Mouse (Mus musculus): ENCODE measurements around the gene Esf1. TPM values are rescaled to one million over a fixed set of nuclear protein-coding genes. Genes with fewer than 3 reads are reported as not detected.

The Esf1 gene
- total and polyA plus RNA-seq, 3 experiments: 27.3 to 73.2 (median 41.8) TPM

DNA sequence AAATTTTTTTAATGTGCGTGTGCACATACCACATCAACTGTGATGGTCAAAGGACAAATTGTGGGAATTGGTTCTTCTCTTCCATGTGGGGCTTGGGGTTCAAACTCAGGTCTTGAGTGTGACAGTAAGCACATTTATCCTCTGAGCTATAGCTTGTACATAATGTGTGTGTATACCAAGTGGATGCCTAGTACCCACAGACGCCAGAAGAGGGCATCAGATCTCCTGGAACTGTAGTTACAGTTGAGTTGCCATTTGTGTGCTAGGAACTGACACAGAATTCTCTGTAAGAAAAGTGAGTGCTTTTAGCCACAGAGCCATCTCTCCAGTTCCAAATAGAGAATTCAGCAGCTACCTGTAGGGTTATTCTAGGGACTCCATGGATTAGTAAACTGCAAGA lies 44.8 kb downstream of the Esf1 start:
- DNase-seq (ENCODE audit: extremely low read depth): peak; percentile 32

GRCm38 (mm10) chr2:140113851-140114250 lies 56.5 kb downstream of the Esf1 start:
- H3K36me3 ChIP-seq (replicated peaks in 1 of 2; ENCODE audit: control insufficient read depth in 1 of 2, insufficient read depth in 1 of 2, low read length in 1 of 2): peaks cover 0 to 2% of the 10 kb centered on the region in 2 experiments
- TF ChIP-seq POLR2A (IDR thresholded peaks at IDR 0.05; ENCODE audit: low read depth, low read length): no peak
- TF ChIP-seq MYC (IDR thresholded peaks at IDR 0.05; ENCODE audit: low read depth, low read length): no peak
- no peak for TF ChIP-seq PAX5 (IDR thresholded peaks at IDR 0.05; ENCODE audit: low read length)
- TF ChIP-seq UBTF (IDR thresholded peaks at IDR 0.05; ENCODE audit: low read depth, low read length): no peak
- no peak for TF ChIP-seq MAZ (IDR thresholded peaks at IDR 0.05; ENCODE audit: low read depth, low read length)
- no peak for TF ChIP-seq ZNF384 (IDR thresholded peaks at IDR 0.05; ENCODE audit: low read depth, low read length)
- no peak for TF ChIP-seq TBP (conservative IDR thresholded peaks at IDR 0.05; ENCODE audit: low read depth, low read length)
- TF ChIP-seq BHLHE40 (IDR thresholded peaks at IDR 0.05; ENCODE audit: low read depth, low read length): no peak
- no peak for TF ChIP-seq TCF12 (IDR thresholded peaks at IDR 0.05; ENCODE audit: low read depth, low read length)
- TF ChIP-seq CHD1 (IDR thresholded peaks at IDR 0.05; ENCODE audit: low read depth, low read length): no peak
- dilution Hi-C loops (cut with MboI; ENCODE audit: extremely low pct_ligation_motif_present, extremely low pct_unique_long_range_greater_than_20kb, low sequenced_read_pairs): no loop called here

More for the DNA sequence above, 44.8 kb downstream of the Esf1 start:
- Histone ChIP-seq H3K79me2 (replicated peaks; ENCODE audit: control insufficient read depth, extremely low read depth, insufficient read depth, poor library complexity, severe bottlenecking) (no peaks in the 10 kb centered on the region), H3K36me3 (replicated peaks in 1 of 2; ENCODE audit: control insufficient read depth in 1 of 2, insufficient read depth in 1 of 2, low read length in 1 of 2) (peaks cover 61 to 93% of the 10 kb centered on the region in 2 experiments), H3K9me3 (replicated peaks; ENCODE audit: low read length) (no peaks in the 10 kb centered on the region), H3K4me3 (replicated peaks in 1 of 3; ENCODE audit: low read depth in 2 of 3, low read length in 2 of 3, poor library complexity in 1 of 3) (no peak overlapping the region), H3K9ac (ENCODE audit: insufficient read depth, low read depth) (no peak overlapping the region), H3K4me1 (ENCODE audit: control insufficient read depth in 1 of 2, insufficient read depth in 2 of 2) (no peaks in the 10 kb centered on the region), H3K27ac (ENCODE audit: insufficient read depth, low read depth) (no peak overlapping the region), H3K27me3 (replicated peaks) (no peaks in the 10 kb centered on the region), H3K4me2 (ENCODE audit: insufficient read depth, low read depth, poor library complexity, severe bottlenecking) (no peak overlapping the region)
- in situ Hi-C loops (cut with MboI; ENCODE audit: low pct_ligation_motif_present, low pct_unique_long_range_greater_than_20kb, low sequenced_read_pairs): no loop called here
- TF ChIP-seq MXI1 (IDR thresholded peaks at IDR 0.05; ENCODE audit: low read depth, low read length): no peak
- TF ChIP-seq CTCF (conservative IDR thresholded peaks at IDR 0.05 in 1 of 2, IDR thresholded peaks at IDR 0.05 in 1 of 2; ENCODE audit: low read depth in 2 of 2, low read length in 2 of 2): peak in 1 of 2 experiments; percentile 32; a peak in 1 of 4 replicates
- no peak for TF ChIP-seq SMC3 (IDR thresholded peaks at IDR 0.05; ENCODE audit: low read depth, low read length)
- dilution Hi-C loops (cut with MboI; ENCODE audit: extremely low pct_ligation_motif_present, extremely low pct_unique_long_range_greater_than_20kb, low sequenced_read_pairs): no loop called here

DNA sequence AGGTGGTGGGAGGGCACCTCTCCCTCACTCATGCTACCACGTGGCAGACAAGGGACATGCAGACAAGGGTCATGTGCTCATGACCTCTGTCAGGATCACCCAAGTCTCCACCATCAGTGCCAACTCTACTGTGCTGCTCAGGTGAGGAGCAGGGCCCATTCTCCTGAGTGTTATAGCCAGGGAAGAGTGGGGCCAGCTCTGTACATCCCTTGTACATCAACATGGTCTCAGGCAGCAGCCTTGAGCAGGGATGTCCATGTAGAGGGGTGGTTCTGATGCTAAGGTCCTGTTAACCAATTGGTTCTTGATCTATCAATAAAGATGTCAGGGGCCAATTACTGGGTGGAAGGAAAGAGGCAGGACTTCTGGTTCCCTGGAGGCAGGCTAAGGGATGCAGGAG lies 61.4 kb downstream of the Esf1 start:
- Histone ChIP-seq H3K4me2 (ENCODE audit: insufficient read depth, low read depth, poor library complexity, severe bottlenecking) (no peak overlapping the region), H3K4me1 (ENCODE audit: control insufficient read depth in 1 of 2, insufficient read depth in 2 of 2) (peaks cover 7% of the 10 kb centered on the region in 2 experiments), H3K79me2 (replicated peaks; ENCODE audit: control insufficient read depth, extremely low read depth, insufficient read depth, poor library complexity, severe bottlenecking) (no peaks in the 10 kb centered on the region), H3K27me3 (replicated peaks) (no peaks in the 10 kb centered on the region), H3K4me3 (replicated peaks in 1 of 3; ENCODE audit: low read depth in 2 of 3, low read length in 2 of 3, poor library complexity in 1 of 3) (no peak overlapping the region), H3K9me3 (replicated peaks; ENCODE audit: low read length) (no peaks in the 10 kb centered on the region), H3K27ac (ENCODE audit: insufficient read depth, low read depth) (no peak overlapping the region), H3K36me3 (replicated peaks in 1 of 2; ENCODE audit: control insufficient read depth in 1 of 2, insufficient read depth in 1 of 2, low read length in 1 of 2) (no peaks in the 10 kb centered on the region), H3K9ac (ENCODE audit: insufficient read depth, low read depth) (no peak overlapping the region)
- dilution Hi-C loops (cut with MboI; ENCODE audit: extremely low pct_ligation_motif_present, extremely low pct_unique_long_range_greater_than_20kb, low sequenced_read_pairs): no loop called here
- in situ Hi-C loops (cut with MboI; ENCODE audit: low pct_ligation_motif_present, low pct_unique_long_range_greater_than_20kb, low sequenced_read_pairs): no loop called here
- TF ChIP-seq HCFC1 (IDR thresholded peaks at IDR 0.05; ENCODE audit: low read depth, low read length) (no peak), JUN (IDR thresholded peaks at IDR 0.05; ENCODE audit: insufficient read depth, low read depth, low read length) (no peak), BHLHE40 (IDR thresholded peaks at IDR 0.05; ENCODE audit: low read depth, low read length) (no peak), MAZ (IDR thresholded peaks at IDR 0.05; ENCODE audit: low read depth, low read length) (no peak), JUND (conservative IDR thresholded peaks at IDR 0.05; ENCODE audit: low read depth, low read length) (no peak), TCF12 (IDR thresholded peaks at IDR 0.05; ENCODE audit: low read depth, low read length) (no peak), MYC (IDR thresholded peaks at IDR 0.05; ENCODE audit: low read depth, low read length) (no peak), MAX (IDR thresholded peaks at IDR 0.05; ENCODE audit: low read length) (no peak), USF1 (IDR thresholded peaks at IDR 0.05; ENCODE audit: low read depth, low read length) (no peak), ZNF384 (IDR thresholded peaks at IDR 0.05; ENCODE audit: low read depth, low read length) (no peak), IRF4 (IDR thresholded peaks at IDR 0.05; ENCODE audit: low read depth, low read length) (no peak), MAFK (IDR thresholded peaks at IDR 0.05; ENCODE audit: insufficient replicate concordance, low read length) (no peak), RCOR1 (conservative IDR thresholded peaks at IDR 0.05; ENCODE audit: low read depth, low read length) (no peak), SMC3 (IDR thresholded peaks at IDR 0.05; ENCODE audit: low read depth, low read length) (no peak), MEF2A (IDR thresholded peaks at IDR 0.05; ENCODE audit: borderline replicate concordance, low read depth, low read length) (no peak), ZC3H11A (IDR thresholded peaks at IDR 0.05; ENCODE audit: low read depth, low read length) (no peak), NELFE (IDR thresholded peaks at IDR 0.05; ENCODE audit: low read depth, low read length) (no peak), POLR2A (IDR thresholded peaks at IDR 0.05; ENCODE audit: low read depth, low read length) (no peak)
- no peak for DNase-seq (ENCODE audit: extremely low read depth)

More at GRCm38 (mm10) chr2:140113851-140114250, 56.5 kb downstream of the Esf1 start:
- Histone ChIP-seq H3K9ac (ENCODE audit: insufficient read depth, low read depth) (no peak overlapping the region), H3K4me1 (ENCODE audit: control insufficient read depth in 1 of 2, insufficient read depth in 2 of 2) (peaks cover 2 to 5% of the 10 kb centered on the region in 2 experiments; a peak in 3 of 4 replicates), H3K79me2 (replicated peaks; ENCODE audit: control insufficient read depth, extremely low read depth, insufficient read depth, poor library complexity, severe bottlenecking) (no peaks in the 10 kb centered on the region), H3K4me2 (ENCODE audit: insufficient read depth, low read depth, poor library complexity, severe bottlenecking) (no peak overlapping the region), H3K27me3 (replicated peaks) (no peaks in the 10 kb centered on the region), H3K4me3 (replicated peaks in 1 of 3; ENCODE audit: low read depth in 2 of 3, low read length in 2 of 3, poor library complexity in 1 of 3) (no peak overlapping the region), H3K9me3 (replicated peaks; ENCODE audit: low read length) (no peaks in the 10 kb centered on the region), H3K27ac (ENCODE audit: insufficient read depth, low read depth) (no peak overlapping the region)
- in situ Hi-C loops (cut with MboI; ENCODE audit: low pct_ligation_motif_present, low pct_unique_long_range_greater_than_20kb, low sequenced_read_pairs): no loop called here
- DNase-seq (ENCODE audit: extremely low read depth): no peak
